Mouse (Mus musculus) brain, embryonic 14.5 days (tissue): ENCODE data around the gene Tldc2. TPM values are rescaled to one million over a fixed set of nuclear protein-coding genes. Genes with fewer than 3 reads are reported as not detected.

ENCODE experiments used
- DNase-seq: peaks from one replicate; pipeline ENCODE4 v3.0.0-alpha.2; 2011; ENCODE audit warnings: low read depth
- CTCF ChIP-seq: fragments of 200-500 bp; IDR thresholded peaks from 2 replicates; pipeline ENCODE4 v1.5.1; 2012; ENCODE audit warnings: inconsistent platforms, mild to moderate bottlenecking, moderate library complexity, borderline replicate concordance; ENCODE audit not compliant: insufficient read depth, insufficient read length; ENCODE audit errors: extremely low read depth
- POLR2A ChIP-seq: fragments of 200-500 bp; IDR thresholded peaks from 2 replicates; pipeline ENCODE4 v1.6.1; 2012; ENCODE audit warnings: mild to moderate bottlenecking, inconsistent platforms, borderline replicate concordance; ENCODE audit not compliant: poor library complexity, insufficient read depth, insufficient read length, severe bottlenecking; ENCODE audit errors: extremely low read depth
- polyA plus RNA-seq: library from polyadenylated mRNA; depleted of rRNA; stranded (reverse); fragments of >200 nt; gene quantifications from 2 replicates; pipeline ENCODE4 v1.2.3, GENCODE M21; 2012

Gene Tldc2
- polyA plus RNA-seq, 1 experiment = not detected

DNA sequence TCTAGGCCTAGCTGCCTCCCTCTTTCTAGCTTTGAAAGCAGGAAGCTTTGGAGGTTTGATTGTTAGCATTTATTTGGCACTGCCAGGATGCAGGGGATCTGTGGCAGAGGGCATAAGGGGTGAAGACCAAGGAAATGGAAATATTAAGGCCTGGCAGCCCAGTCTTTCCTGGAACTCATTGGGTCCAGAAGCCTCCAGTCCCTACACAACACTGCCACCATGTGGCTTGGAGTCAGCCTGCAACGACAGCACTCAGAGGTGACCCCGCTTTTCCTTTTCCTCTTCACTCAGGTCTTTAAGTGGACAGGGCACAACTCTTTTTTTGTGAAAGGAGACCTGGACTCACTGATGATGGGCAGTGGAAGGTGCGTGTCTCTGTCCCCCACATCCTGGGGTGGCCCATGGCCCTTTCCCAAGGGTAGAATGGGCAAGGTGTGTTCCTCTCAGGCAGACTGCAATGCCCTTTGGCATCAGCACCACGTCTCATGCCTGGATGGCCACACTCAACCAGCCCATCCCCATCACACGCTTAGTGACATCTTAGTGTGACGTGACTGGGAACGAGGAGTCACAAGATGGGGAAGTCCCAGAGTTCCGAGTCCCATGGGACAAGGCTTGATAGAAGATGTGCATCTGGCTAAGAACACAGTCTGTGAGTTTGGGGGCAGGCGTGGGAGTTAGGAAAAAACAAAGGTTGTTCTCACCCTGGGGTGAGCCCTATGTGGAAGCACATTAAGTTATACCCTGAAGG lies 8.3 kb downstream of the Tldc2 start:
- peak; percentile 82 for DNase-seq
- peak; percentile 96 for TF ChIP-seq CTCF
- no peak for TF ChIP-seq POLR2A

DNA sequence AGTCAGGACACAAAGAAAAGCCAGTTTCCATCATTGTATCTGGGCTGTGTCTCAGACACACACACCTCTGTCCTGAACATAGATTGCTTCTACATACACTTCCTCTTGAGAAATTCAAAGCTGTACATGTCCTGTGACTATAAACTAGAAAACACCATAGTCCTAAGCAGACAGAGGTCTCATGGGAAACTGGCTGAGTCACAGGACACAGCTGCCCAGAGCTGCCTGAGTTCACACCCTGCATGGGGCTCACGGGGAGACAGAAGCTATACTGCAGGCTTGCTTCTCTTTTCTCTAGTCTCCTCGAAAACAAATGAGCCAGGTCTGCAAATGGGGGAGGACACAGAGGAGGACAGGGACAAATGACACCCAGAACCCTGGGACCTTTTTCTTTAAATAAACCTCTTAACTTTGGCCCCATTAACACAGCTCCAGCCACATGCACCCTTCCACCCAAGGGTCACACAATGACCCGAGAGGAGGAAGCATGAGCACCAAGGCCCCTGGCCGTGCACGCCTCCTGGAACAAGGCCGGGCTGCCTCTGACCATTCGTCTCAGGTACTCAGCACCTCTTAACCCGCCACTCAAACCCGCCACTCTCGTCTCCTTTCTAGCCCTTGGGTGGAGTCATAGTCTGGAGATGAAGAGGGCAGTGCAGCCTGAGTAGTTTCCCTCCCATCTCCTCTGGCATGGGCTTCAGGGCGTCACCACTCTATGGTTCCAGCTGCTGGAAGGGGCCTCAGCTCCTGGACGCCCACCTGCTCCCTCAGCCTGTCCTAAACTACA lies 12.9 kb downstream of the Tldc2 start:
- TF ChIP-seq CTCF (no peak), POLR2A (no peak)
- no peak for DNase-seq

DNA sequence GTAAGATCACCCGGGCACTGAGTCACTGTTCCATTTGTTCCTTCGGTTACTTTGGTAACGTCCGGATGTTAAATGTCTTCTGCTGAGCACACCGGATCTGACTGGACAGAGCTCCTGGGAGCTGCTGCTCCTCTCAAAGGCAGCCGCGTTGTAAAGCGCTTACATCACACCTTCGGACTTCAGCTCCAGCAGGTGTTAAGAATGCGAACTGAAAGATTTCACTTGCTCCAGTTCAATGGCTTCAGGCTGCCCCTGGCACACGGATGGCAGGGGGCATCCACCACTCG lies 13.4 kb downstream of the Tldc2 start:
- no peak for DNase-seq
- TF ChIP-seq POLR2A (no peak), CTCF (no peak)

DNA sequence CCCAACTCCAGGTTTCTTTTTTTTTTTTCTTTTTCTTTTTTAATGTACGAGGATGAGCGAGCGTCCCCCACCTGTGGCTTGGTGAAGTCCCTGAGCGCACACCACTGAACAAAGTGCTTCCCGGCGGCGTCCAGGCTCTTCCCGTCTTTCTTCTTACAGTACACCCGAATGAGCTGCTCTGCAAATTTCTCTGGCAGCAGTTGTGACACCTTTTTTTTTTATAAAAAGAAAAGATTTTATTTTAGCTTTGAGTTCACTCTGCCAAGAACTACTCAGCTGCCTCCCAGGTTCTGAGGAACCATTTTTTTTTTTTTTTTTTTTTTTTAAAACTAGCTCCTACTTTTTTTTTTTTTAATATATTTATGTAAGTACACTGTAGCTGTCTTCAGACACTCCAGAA lies 14.8 kb downstream of the Tldc2 start:
- no peak for DNase-seq
- TF ChIP-seq CTCF = no peak
- TF ChIP-seq POLR2A = no peak

DNA sequence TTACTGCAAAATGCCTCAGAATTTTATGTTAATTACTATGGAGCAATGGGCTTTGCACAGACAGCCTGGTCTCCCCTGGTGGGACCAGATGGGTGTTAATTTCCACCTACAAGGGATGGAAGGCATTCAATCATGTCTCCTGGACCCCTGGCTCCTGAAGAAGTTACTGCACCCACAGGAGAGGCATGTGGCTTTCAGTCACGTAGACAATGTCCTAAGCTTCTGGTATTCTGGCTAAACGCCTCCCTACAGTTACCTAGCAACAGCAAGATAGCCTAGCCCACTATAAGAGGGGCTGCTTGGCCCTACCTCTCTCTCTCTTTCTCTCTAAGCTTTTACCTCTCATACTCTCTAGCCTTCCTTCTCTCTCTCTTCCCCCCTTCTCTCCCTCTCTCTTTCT lies 15.4 kb downstream of the Tldc2 start:
- no peak for TF ChIP-seq CTCF
- TF ChIP-seq POLR2A = no peak
- no peak for DNase-seq

DNA sequence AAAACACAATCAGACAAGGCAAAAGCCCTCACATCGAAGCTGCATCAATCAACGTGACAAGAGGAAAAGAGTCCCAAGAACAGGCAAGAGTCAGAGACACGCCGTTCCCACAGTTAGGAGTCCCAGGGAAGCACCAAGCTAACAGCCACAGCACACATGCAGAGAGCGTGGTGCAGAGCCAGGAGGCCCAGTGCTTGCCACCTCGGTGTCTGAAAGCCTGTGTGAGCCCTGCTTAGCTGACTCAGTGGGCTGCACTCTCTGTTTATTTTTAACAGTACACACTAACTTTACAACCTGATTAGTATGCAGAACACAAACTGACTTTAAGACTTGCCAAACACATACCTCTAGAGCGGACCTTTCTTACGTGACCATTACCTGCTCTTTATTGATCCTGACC lies 17.6 kb downstream of the Tldc2 start:
- no peak for DNase-seq
- no peak for TF ChIP-seq POLR2A
- no peak for TF ChIP-seq CTCF

DNA sequence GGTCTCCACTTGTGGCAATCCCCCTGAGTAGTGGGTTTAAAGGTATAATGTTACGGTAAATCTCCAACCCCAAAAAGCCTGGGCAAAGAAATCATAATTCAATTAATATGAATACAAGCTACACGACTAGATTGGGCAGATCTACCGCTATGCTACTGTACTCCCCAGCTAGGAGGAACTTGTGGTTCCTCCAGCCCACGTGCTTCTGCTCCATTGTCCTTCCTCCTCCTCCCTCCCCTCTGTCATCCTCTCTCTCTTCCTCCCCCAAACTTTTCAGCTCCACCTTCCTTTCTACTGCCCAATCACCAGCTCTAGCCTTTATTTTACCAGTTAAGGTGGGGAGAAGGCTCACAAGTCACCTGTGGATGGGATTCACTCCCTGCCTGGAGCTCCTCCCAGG lies 21.4 kb downstream of the Tldc2 start:
- DNase-seq = no peak
- TF ChIP-seq CTCF (no peak), POLR2A (no peak)

DNA sequence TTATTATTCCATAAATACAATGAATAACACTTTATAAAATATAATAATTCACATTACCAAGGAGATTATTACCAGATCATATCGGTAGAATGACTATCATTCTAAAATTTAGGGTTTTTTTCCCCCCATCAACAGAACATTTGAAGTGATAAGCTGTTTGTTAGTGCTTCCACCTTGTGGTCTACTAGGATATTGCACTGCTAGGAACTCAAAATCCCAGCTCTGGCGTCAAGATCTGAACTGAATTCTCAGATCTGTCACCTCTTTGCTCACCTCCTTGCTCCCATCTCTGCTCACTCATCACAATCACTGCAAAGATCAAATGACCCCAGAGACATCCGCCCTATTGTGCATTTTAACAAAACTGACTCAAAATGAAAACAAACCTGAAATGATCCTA lies 30.1 kb downstream of the Tldc2 start:
- peak; percentile 65 for DNase-seq
- TF ChIP-seq CTCF = peak; percentile 59; the same call in 1 of the 2 replicates
- TF ChIP-seq POLR2A = no peak

DNA sequence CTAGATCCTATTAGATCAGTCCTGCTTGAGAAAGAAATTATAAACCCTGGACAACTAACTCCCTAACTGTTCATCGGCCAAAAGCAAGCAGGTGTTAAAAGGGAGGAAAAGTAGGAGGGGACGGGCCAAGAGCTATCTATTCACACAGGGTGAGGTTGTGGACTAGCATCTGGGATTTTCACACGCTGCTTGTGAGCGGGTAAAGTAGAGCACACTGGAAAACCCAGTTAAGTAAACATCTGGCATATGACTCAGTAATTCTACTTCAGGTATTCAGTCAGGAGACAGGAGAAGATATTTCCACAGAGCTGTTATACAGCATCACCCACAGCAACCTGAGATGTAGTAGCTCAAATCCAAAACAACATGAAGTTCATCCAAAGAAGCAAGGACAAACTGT lies 31.7 kb downstream of the Tldc2 start:
- TF ChIP-seq CTCF (no peak), POLR2A (no peak)
- DNase-seq = no peak

DNA sequence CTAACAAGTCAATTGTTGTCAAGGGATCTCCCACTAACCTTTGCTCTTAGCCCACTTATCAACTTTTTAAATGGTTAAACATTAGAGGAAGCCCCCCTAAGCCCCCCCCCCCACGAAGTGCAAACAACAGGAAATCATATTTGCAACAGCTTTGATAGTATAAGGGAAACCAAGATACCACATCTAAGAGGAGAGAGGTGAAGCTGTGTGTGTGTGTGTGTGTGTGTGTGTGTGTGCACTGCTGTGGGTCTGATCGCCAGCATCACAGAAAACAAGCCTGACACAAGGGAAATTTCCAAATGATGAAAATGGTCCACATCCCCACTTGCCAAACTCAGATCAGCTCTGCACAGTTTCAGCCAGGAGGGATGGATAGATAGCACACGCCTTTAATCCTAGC lies 32.2 kb downstream of the Tldc2 start:
- TF ChIP-seq CTCF (no peak), POLR2A (no peak)
- no peak for DNase-seq

DNA sequence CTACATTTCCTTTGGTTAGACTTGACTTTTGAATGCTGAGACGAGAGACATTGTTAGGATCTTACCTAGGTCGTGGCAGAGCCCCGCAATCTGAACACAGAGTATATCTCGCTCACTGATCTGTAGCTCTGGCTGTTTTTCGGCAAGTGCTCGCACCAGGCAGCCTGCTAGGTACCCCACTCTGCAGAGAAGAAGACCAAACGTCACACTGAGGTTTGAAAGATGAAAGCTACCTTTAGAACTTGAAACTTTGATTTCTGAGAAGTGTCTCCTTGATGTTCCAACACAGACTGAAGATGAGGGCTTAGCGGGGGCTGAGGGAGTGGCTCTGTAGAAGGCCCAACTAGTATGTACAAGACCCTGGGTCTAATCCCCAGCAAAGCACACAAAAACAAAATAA lies 34.9 kb downstream of the Tldc2 start:
- TF ChIP-seq POLR2A = no peak
- TF ChIP-seq CTCF = no peak
- no peak for DNase-seq

DNA sequence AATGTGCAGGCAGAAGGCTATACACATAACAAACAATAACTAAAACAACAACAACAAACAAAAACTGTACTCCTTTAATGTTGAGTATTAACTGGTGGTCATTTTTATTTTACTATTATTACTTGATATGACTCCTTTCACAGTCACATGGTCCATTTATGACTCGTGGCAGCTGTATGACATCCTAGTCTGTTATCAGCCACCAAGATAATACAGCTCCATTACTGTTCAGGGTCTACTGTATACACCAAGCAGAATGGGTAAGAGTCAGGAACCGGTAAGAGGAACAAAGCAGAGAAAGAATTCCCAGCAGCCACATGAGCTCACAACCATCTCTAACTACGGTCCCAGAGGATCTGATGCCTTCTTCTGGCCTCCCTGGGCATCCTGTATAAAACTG lies 38.4 kb downstream of the Tldc2 start:
- TF ChIP-seq POLR2A (no peak), CTCF (no peak)
- DNase-seq = no peak
